26 mouse cellular contexts compared by ENCODE assay signal in the genomic region with DNA sequence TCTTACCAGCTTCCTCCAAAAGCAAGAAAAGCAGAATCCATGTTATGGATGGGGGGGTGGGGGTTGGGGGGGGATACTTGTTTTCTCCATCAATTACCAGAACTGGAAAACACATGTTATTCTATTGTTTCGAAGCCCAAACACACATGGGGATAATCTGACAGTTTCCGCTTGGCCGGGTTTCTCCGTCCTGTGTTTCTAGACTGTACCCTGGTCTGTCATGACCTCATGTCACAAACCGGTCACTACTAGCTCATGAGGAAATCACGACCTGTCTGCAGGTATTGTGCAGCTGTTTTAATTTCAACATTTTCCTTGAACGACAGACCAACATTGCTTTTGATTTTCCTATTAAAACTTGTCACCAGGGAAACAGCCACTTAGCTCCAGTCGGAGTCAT. TPM values are rescaled to one million over a fixed set of nuclear protein-coding genes. Genes with fewer than 3 reads are reported as not detected.
DNase-seq lines count a peak whose midpoint lies in the region; ATAC-seq and TF ChIP-seq lines count a peak whose summit lies in the region.
"Had no signal": no experiment of that assay in that cellular context is flagged by ENCODE, and none has a peak within 500 bp of the region (broad histone marks: within the 10 kb centered on the region; RNA-seq: fewer than 3 reads in every experiment).

No protein-coding gene starts in this region.

- H3K79me2 ChIP-seq in heart, adult 2 months (replicated peaks; ENCODE audit: control insufficient read depth, insufficient read depth, low read length), result 0 out of 2 replicates have a peak, but pooled peaks cover 1% of the 10 kb centered on the region

- TF ChIP-seq EP300 in heart, adult 2 months (IDR thresholded peaks at IDR 0.05; ENCODE audit: insufficient read depth, low read depth, low read length), result 0 out of 2 replicates have a peak, but pooled peaks have one; percentile 14
- TF ChIP-seq EP300 in liver, postnatal 0 days (IDR thresholded peaks at IDR 0.05; ENCODE audit: low read depth), result no peak

- no peak for TF ChIP-seq CTCF in heart, adult 2 months (IDR thresholded peaks at IDR 0.05)
- TF ChIP-seq CTCF in kidney, postnatal 0 days (IDR thresholded peaks at IDR 0.05; ENCODE audit: low read depth), result no peak
- no peak for TF ChIP-seq CTCF in liver, postnatal 0 days (IDR thresholded peaks at IDR 0.05; ENCODE audit: low read depth)

- DNase-seq in heart, adult 2 months, result peak in 1 of 2 experiments; percentile 20
- no peak for DNase-seq in kidney, postnatal 0 days (ENCODE audit: low spot score)
- no peak for DNase-seq in kidney, adult 11 months
- DNase-seq in liver, postnatal 0 days, result no peak
- DNase-seq in retina, postnatal 1 day, result peak; percentile 58
- DNase-seq: adrenal gland, postnatal 14 days; cerebellum, adult 11 months; cerebellum, adult 9-10 months; gastrocnemius, postnatal 10 days; heart, postnatal 14 days; layer of hippocampus, adult 9-11 months; lung, adult 2 months; right cerebral cortex, postnatal 14 days; thymus, postnatal 14 days had no signal

- H3K36me3 ChIP-seq in heart, adult 2 months (ENCODE audit: control insufficient read depth, insufficient read depth, low read length), result peaks cover 2% of the 10 kb centered on the region
- no peaks in the 10 kb centered on the region for H3K36me3 ChIP-seq in heart, embryonic 12.5 days
- no peaks in the 10 kb centered on the region for H3K36me3 ChIP-seq in kidney, postnatal 0 days (ENCODE audit: insufficient read depth, low read length)
- H3K36me3 ChIP-seq in liver, postnatal 0 days (replicated peaks; ENCODE audit: insufficient read depth, low read length), result peaks cover 6% of the 10 kb centered on the region
- no peaks in the 10 kb centered on the region; the same call in 1 of the 2 replicates for H3K36me3 ChIP-seq in hindbrain, embryonic 16.5 days (ENCODE audit: control insufficient read depth, insufficient read depth, low read length)
- H3K36me3 ChIP-seq: heart, embryonic 13.5 days; intestine, embryonic 15.5 days; midbrain, embryonic 12.5 days had no signal

- TF ChIP-seq POLR2A in heart, adult 2 months (IDR thresholded peaks at IDR 0.05; ENCODE audit: insufficient read depth, low read depth, low read length), result no peak

- no peak for ATAC-seq in heart, embryonic 12.5 days (ENCODE audit: insufficient number of reproducible peaks, low FRiP score)
- no peak; the same call in 1 of the 2 replicates for ATAC-seq in kidney, postnatal 0 days (replicated peaks; ENCODE audit: low FRiP score, low read depth)
- no peak for ATAC-seq in liver, postnatal 0 days
- no peak for ATAC-seq in hindbrain, embryonic 16.5 days
- ATAC-seq: CD4-positive, CD25-positive, alpha-beta regulatory T cell, adult 4 months; forebrain, embryonic 16.5 days; hindbrain, postnatal 0 days; intestine, embryonic 15.5 days had no signal

- WGBS in heart, adult 2 months, result 49% methylated on average over 8 of the region's 8 CpGs
- WGBS in heart, embryonic 12.5 days, result 81% methylated on average over 8 of the region's 8 CpGs
- WGBS in kidney, postnatal 0 days, result 52% methylated on average over 8 of the region's 8 CpGs
- WGBS in liver, postnatal 0 days (ENCODE audit: insufficient replicate concordance), result 82% methylated on average over 8 of the region's 8 CpGs
- WGBS in hindbrain, embryonic 16.5 days, result 52% methylated on average over 8 of the region's 8 CpGs

- intact Hi-C loops in heart, adult 2 months (cut with DNase I), result loop anchor here (5.0 kb wide), 1 partner anchor 58 kb away; the partner anchor contains the start of gene Tnfrsf21

- H3K9me3 ChIP-seq in heart, embryonic 12.5 days (replicated peaks), result no peaks in the 10 kb centered on the region
- no peaks in the 10 kb centered on the region for H3K9me3 ChIP-seq in kidney, postnatal 0 days (replicated peaks; ENCODE audit: low read length)
- H3K9me3 ChIP-seq in liver, postnatal 0 days (ENCODE audit: low read length), result no peaks in the 10 kb centered on the region
- H3K9me3 ChIP-seq in hindbrain, embryonic 16.5 days (ENCODE audit: control insufficient read depth, low read length), result no peaks in the 10 kb centered on the region
- H3K9me3 ChIP-seq: heart, embryonic 13.5 days; intestine, embryonic 15.5 days; megakaryocyte, embryonic 14.5 days; midbrain, embryonic 12.5 days; neural tube, embryonic 12.5 days had no signal

- H3K4me1 ChIP-seq in heart, adult 2 months (ENCODE audit: control insufficient read depth, insufficient read depth, low read length), result peaks cover 9% of the 10 kb centered on the region
- H3K4me1 ChIP-seq in heart, embryonic 12.5 days (replicated peaks), result peaks cover 9% of the 10 kb centered on the region
- H3K4me1 ChIP-seq in kidney, postnatal 0 days (replicated peaks; ENCODE audit: insufficient read depth, low read length), result peaks cover 9% of the 10 kb centered on the region; the same call in 1 of the 2 replicates
- H3K4me1 ChIP-seq in liver, postnatal 0 days (ENCODE audit: insufficient read depth), result peaks cover 33% of the 10 kb centered on the region
- peaks cover 5% of the 10 kb centered on the region for H3K4me1 ChIP-seq in hindbrain, embryonic 16.5 days (ENCODE audit: control insufficient read depth, insufficient read depth, low read depth, low read length)

- H3K4me2 ChIP-seq in heart, embryonic 12.5 days, result no peak overlapping the region
- no peak overlapping the region for H3K4me2 ChIP-seq in kidney, postnatal 0 days (ENCODE audit: low read length)
- H3K4me2 ChIP-seq in liver, postnatal 0 days (ENCODE audit: low read depth, low read length), result no peak overlapping the region
- no peak overlapping the region for H3K4me2 ChIP-seq in hindbrain, embryonic 16.5 days (ENCODE audit: low read length)
- H3K4me2 ChIP-seq: heart, embryonic 13.5 days; intestine, embryonic 15.5 days; midbrain, embryonic 12.5 days; neural tube, embryonic 12.5 days had no signal

- H3K9ac ChIP-seq in heart, adult 2 months (ENCODE audit: low read depth, low read length), result no peak overlapping the region
- H3K9ac ChIP-seq in heart, embryonic 12.5 days, result no peak overlapping the region
- no peak overlapping the region for H3K9ac ChIP-seq in kidney, postnatal 0 days (ENCODE audit: low read depth, low read length)
- H3K9ac ChIP-seq in liver, postnatal 0 days (replicated peaks), result no peak overlapping the region
- H3K9ac ChIP-seq in hindbrain, embryonic 16.5 days (ENCODE audit: low read depth, low read length), result no peak overlapping the region
- H3K9ac ChIP-seq: heart, embryonic 13.5 days; intestine, embryonic 15.5 days; midbrain, embryonic 12.5 days; neural tube, embryonic 12.5 days had no signal

- no peaks in the 10 kb centered on the region for H3K27me3 ChIP-seq in heart, adult 2 months (ENCODE audit: control insufficient read depth, insufficient read depth, low read length)
- no peaks in the 10 kb centered on the region for H3K27me3 ChIP-seq in heart, embryonic 12.5 days (replicated peaks)
- no peaks in the 10 kb centered on the region for H3K27me3 ChIP-seq in kidney, postnatal 0 days (ENCODE audit: insufficient read depth, low read length)
- no peaks in the 10 kb centered on the region for H3K27me3 ChIP-seq in liver, postnatal 0 days (ENCODE audit: insufficient read depth, low read length)
- no peaks in the 10 kb centered on the region for H3K27me3 ChIP-seq in hindbrain, embryonic 16.5 days (replicated peaks; ENCODE audit: control insufficient read depth, insufficient read depth, low read length)
- H3K27me3 ChIP-seq: heart, embryonic 13.5 days; intestine, embryonic 15.5 days; megakaryocyte, embryonic 14.5 days; midbrain, embryonic 12.5 days; neural tube, embryonic 12.5 days had no signal

- H3K27ac ChIP-seq in heart, adult 2 months, result no peak overlapping the region
- H3K27ac ChIP-seq in heart, embryonic 12.5 days (ENCODE audit: poor library complexity, severe bottlenecking), result no peak overlapping the region
- peak overlapping the region; percentile 60; the same call in 1 of the 2 replicates for H3K27ac ChIP-seq in kidney, postnatal 0 days
- peak overlapping the region; percentile 59; the same call in 1 of the 2 replicates for H3K27ac ChIP-seq in liver, postnatal 0 days (ENCODE audit: low read depth)
- no peak overlapping the region for H3K27ac ChIP-seq in hindbrain, embryonic 16.5 days (ENCODE audit: low read depth, low read length)
- H3K27ac ChIP-seq: heart, embryonic 13.5 days; hindbrain, postnatal 0 days; intestine, embryonic 15.5 days; midbrain, embryonic 12.5 days; neural tube, embryonic 12.5 days had no signal

- no peak overlapping the region for H3K4me3 ChIP-seq in heart, adult 2 months
- no peak overlapping the region for H3K4me3 ChIP-seq in heart, embryonic 12.5 days
- H3K4me3 ChIP-seq in kidney, postnatal 0 days (replicated peaks; ENCODE audit: low read depth, low read length), result no peak overlapping the region
- no peak overlapping the region for H3K4me3 ChIP-seq in liver, postnatal 0 days (ENCODE audit: low read depth, low read length)
- H3K4me3 ChIP-seq in hindbrain, embryonic 16.5 days (ENCODE audit: low read length), result no peak overlapping the region
- H3K4me3 ChIP-seq: erythroblast, embryonic 14.5 days; heart, embryonic 13.5 days; intestine, embryonic 15.5 days; megakaryocyte, embryonic 14.5 days; midbrain, embryonic 12.5 days; myocyte; neural tube, embryonic 12.5 days had no signal

RNA-seq across cellular contexts. Expression of gene Tnfrsf21, which starts 58.7 kb away (rescaled TPM):
- total RNA-seq in heart, adult 2 months (2021), result 10 to 100 TPM in 1 of 2 experiments, 1 to 10 TPM in 1; 9.2 to 14.2 TPM
- polyA plus RNA-seq in heart, adult 2 months (2012; rRNA removed), result 14.6 and 19.6 TPM in 2 replicates
- polyA plus RNA-seq in heart, embryonic 12.5 days (2016; fragmentation: Nextera tagmentation; extraction: Ambion mirVana), result 11.9 and 13.1 TPM in 2 replicates
- 52.6 and 53.7 TPM in 2 replicates for polyA plus RNA-seq in kidney, postnatal 0 days (2015; fragmentation: Nextera tagmentation; extraction: Ambion mirVana)
- polyA plus RNA-seq in liver, postnatal 0 days (2015; fragmentation: Nextera tagmentation; extraction: Ambion mirVana), result 11.7 and 15.4 TPM in 2 replicates
- 83.0 and 88.1 TPM in 2 replicates for polyA plus RNA-seq in hindbrain, embryonic 16.5 days (2015; fragmentation: Nextera tagmentation; extraction: Ambion mirVana)

Comparison
In these comparisons a context has a peak if more than half of its experiments do, and no peak if none do; other contexts are left out.
1. H3K27ac ChIP-seq: peak in kidney, postnatal 0 days (single experiment) and liver, postnatal 0 days (single experiment); none in heart, adult 2 months (single experiment), heart, embryonic 12.5 days (single experiment) and hindbrain, embryonic 16.5 days (single experiment).